Mouse (Mus musculus): ENCODE data around the gene Acadl.

The Acadl gene

GRCm38 (mm10) chr1:66781027-66781426 lies 82.0 kb downstream of the Acadl start:
- DNase-seq (ENCODE audit: low spot score), result no peak

Data from urinary bladder, postnatal 14 days (tissue).